Mouse (Mus musculus): ENCODE results near the gene Zcchc14. TPM values are rescaled to one million over a fixed set of nuclear protein-coding genes. Genes with fewer than 3 reads are reported as not detected.

Gene Zcchc14
- polyA plus RNA-seq, 1 experiment from 2014 or later, result 30.5 TPM

DNA sequence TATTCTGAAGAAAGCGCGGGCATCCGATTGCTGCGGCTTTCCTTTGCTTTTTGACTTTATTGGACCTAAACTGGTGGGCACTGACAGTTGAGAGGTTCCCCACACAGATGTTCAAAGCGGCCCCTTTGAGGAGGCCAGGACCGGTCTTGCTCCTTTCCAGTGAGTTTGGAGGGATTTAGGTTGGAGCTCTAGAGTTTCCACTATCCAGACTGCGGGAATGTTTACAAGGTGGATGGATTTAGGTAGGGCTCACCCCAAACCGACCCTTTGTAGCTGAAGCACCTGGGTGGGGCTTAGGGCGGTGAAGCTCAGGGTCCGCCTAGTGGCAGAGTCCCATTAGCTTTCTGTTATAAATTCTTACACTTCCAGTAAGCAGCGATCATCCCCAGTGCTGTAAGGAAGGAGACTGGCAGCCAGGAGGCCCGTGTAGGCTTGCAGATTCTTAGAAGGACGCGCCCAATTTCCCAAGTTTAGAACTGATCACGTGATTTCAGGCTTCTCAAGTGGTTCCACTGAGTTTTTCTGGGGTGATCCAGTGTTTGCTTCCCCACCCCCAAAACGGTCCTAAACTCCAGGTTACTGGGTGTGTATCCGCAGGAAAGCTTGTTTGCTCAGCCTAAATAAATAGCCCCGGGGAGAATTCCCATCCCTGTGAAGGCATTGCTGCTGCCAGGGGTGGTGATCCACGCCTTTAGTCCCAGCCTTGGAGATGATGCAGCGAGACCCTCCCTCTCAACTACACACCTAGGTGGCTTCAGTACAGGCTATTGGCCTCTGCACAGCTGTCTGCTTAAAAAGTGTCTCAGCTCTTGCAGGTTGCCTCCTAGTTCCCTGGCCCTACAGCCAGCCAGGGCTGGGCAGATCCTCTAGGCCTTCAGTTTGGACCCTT lies 61.3 kb downstream of the Zcchc14 start:
- WGBS, result 17% methylated on average over 20 of the region's 20 CpGs

DNA sequence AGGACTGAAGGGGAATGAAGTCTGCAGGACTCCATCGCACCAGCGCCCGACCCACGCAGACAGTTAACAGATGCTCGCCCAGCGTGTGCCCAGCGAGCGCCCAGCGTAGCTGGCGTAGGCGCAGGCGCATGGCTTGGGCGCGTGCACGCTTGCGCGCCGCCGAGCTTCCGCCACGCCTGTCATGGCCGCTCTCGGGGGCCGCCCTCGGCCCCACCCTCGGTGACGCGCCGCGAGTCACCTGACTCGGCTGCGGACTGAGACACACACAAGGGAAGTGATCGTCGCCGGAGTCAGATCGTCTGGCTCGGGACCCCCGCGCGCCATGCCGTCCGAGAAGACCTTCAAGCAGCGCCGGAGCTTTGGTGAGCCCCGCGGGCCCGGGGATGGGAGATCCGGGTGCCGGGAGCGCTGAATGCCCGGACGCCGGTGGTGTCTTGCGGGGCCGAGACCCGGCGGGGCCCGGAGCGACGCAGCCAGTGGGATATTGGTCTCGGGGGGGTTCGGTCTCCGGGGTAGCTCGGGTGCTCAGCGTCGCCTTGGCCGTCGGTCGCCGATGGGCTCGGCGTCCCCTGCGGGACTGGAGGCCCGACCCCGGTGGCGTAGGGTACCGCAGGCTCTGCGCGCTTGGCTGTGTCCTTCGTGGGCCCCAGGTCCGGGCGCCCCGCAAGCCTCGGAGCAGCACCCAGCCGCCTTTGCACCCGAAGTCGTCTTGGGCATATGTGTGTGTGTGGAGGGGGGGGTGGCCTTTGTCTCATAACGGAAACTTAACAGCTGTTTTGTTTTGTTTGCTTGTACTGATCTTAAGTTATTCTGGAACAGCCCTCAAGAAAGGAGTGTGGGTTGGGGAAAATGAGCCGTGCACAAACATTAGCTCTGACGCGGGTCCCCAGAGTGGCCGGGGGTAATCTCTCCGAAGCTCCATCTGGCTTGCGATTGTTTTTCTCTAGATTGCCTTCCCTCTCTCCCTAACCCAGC lies 62.2 kb downstream of the Zcchc14 start, which contains the start of gene Map1lc3b:
Gene Map1lc3b (plus strand): TSS at position 159 of the 975 bp plus-strand sequence.
- Histone ChIP-seq H3K27me3 (0 out of 2 replicates have a peak, but pooled peaks cover 3% of the 10 kb centered on the region), H3K4me1 (peaks cover 29% of the 10 kb centered on the region), H3K9ac (peak within 1 kb of the TSS; percentile 83), H3K27ac (peak within 1 kb of the TSS; percentile 73), H3K9me3 (no peaks in the 10 kb centered on the region), H3K36me3 (replicated peaks) (peaks cover 22% of the 10 kb centered on the region), H3K4me3 (replicated peaks) (peak within 1 kb of the TSS; percentile 95), H3K4me2 (peak within 1 kb of the TSS; percentile 84)
- WGBS, result under 1% methylated on average over 94 of the region's 94 CpGs
- ATAC-seq (ENCODE audit: low FRiP score), result peak; percentile 88

More for the DNA sequence above, 61.3 kb downstream of the Zcchc14 start:
- H3K9ac ChIP-seq, result peak overlapping the region; percentile 83
- H3K4me1 ChIP-seq, result peaks cover 26% of the 10 kb centered on the region
- peak overlapping the region; percentile 84 for H3K4me2 ChIP-seq
- no peaks in the 10 kb centered on the region for H3K9me3 ChIP-seq
- H3K4me3 ChIP-seq (replicated peaks), result peak overlapping the region; percentile 95
- H3K27me3 ChIP-seq, result 0 out of 2 replicates have a peak, but pooled peaks cover 3% of the 10 kb centered on the region
- no peak for ATAC-seq (ENCODE audit: low FRiP score)
- peak overlapping the region; percentile 73; the same call in 1 of the 2 replicates for H3K27ac ChIP-seq
- H3K36me3 ChIP-seq (replicated peaks), result peaks cover 27% of the 10 kb centered on the region

DNA sequence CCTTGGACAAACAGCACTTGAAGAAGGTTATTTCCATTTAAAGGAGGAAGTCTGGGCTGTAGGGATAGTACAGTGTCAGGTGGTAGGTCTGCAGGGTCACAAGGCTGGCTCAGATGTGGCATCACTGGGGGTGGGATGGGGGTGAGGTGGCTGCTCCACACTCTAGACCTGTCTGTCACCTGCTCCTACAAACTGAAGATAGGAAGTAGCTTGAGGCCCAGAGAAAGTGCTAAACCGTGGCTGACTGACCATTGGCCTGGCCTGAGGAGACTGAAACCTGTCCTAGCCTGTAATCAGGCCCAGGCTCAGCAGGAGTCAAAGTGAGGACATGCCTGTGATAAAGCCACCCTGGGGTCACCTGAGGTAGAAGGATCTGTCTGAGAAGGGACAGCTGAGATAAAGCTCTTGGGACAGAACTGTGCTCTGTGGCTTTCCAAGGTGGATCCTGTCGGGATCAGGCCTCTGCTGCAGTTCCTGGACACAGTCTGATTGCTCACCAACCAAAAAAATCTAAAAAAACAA lies 63.4 kb downstream of the Zcchc14 start:
- no peak for ATAC-seq (ENCODE audit: low FRiP score)
- H3K9me3 ChIP-seq, result no peaks in the 10 kb centered on the region
- H3K4me1 ChIP-seq, result peaks cover 34% of the 10 kb centered on the region
- H3K27me3 ChIP-seq, result 0 out of 2 replicates have a peak, but pooled peaks cover 3% of the 10 kb centered on the region
- H3K4me3 ChIP-seq (replicated peaks), result no peak overlapping the region
- 45% methylated on average over 2 of the region's 2 CpGs for WGBS
- peak overlapping the region; percentile 84; the same call in 1 of the 2 replicates for H3K4me2 ChIP-seq
- H3K9ac ChIP-seq, result no peak overlapping the region
- peaks cover 11% of the 10 kb centered on the region for H3K36me3 ChIP-seq (replicated peaks)
- no peak overlapping the region for H3K27ac ChIP-seq

DNA sequence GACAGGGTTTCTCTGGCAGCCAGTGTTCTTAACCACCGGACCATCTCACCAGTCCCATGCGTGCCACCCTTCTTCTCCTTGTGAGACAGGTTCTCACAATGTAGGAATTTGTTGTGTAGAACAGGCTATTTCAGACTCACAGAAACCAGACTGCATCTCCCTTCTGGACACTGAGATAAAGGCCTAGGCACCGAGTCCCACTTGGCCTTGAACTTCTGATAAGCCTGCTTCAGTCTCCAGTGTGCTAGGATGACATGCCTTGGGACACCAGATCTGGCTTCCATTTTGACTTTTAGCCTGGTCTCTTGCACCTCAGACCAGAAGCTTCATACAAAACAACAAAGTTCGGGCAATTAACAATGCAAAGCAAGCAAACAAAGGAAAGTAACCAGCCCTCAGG lies 64.0 kb downstream of the Zcchc14 start:
- 83% methylated on average over 4 of the region's 4 CpGs for WGBS
- Histone ChIP-seq H3K9ac (no peak overlapping the region), H3K4me3 (replicated peaks) (no peak overlapping the region), H3K36me3 (replicated peaks) (peaks cover 6% of the 10 kb centered on the region), H3K9me3 (no peaks in the 10 kb centered on the region), H3K4me2 (no peak overlapping the region), H3K27me3 (0 out of 2 replicates have a peak, but pooled peaks cover 3% of the 10 kb centered on the region), H3K4me1 (peaks cover 34% of the 10 kb centered on the region), H3K27ac (no peak overlapping the region)
- no peak for ATAC-seq (ENCODE audit: low FRiP score)

DNA sequence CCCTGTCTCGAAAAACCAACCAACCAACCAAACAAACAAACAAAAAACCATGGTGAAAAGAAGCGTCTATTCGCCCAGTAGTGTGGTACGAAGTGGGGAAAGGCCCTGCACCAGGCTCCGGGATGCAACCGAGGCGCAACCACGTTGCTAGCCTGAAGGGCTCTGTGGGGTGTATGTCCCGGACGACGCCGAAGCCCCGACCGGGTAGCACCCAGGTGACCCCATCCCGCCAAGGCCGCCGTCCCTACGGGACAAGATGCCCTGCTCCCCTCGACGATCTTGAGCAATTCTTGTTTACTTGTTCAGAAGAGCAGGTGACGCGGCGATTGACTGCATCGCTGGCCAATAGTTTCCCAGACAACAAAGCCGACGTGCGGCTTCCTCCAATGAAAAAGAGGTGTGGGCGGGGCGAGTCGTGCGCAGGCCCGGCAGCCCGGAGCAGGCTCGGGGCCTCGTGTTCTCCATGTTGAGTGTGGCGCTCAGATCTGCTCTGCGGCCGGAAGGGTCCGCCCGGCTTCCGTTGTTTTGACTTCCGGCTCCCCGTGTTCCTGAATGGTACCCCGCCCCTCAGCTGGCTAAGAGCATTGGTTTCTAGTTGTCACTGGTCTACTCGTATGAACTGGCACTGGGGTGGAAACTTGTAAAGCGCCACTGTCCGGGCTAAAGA lies 67.4 kb downstream of the Zcchc14 start:
- Histone ChIP-seq H3K9me3 (no peaks in the 10 kb centered on the region), H3K36me3 (replicated peaks) (no peaks in the 10 kb centered on the region), H3K9ac (peak overlapping the region; percentile 59), H3K4me2 (peak overlapping the region; percentile 71), H3K27ac (no peak overlapping the region), H3K4me3 (replicated peaks) (peak overlapping the region; percentile 61), H3K4me1 (peaks cover 13% of the 10 kb centered on the region), H3K27me3 (0 out of 2 replicates have a peak, but pooled peaks cover 3% of the 10 kb centered on the region)
- peak; percentile 96 for ATAC-seq (ENCODE audit: low FRiP score)
- 1% methylated on average over 47 of the region's 47 CpGs for WGBS

DNA sequence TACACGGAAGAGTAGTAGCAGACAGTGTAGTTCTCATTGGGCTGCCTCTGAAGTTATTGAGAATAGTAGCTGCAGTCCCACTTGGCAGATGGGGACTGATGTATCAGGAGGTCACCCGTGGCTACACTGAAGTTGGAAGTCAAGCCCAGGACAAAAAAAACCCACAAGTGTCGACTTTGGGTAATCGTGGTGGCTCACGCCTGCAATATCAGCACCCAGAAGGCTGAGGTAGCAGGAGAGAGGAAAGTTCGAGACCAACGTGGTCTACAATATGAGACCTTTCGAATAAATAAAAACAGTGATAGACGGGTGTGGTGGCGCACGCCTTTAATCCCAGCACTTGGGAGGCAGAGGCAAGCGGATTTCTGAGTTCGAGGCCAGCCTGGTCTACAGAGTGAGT lies 68.0 kb downstream of the Zcchc14 start:
- Histone ChIP-seq H3K9me3 (no peaks in the 10 kb centered on the region), H3K27ac (no peak overlapping the region), H3K4me2 (peak overlapping the region; percentile 71), H3K36me3 (replicated peaks) (no peaks in the 10 kb centered on the region), H3K27me3 (0 out of 2 replicates have a peak, but pooled peaks cover 3% of the 10 kb centered on the region), H3K9ac (no peak overlapping the region; the same call in 1 of the 2 replicates), H3K4me3 (replicated peaks) (peak overlapping the region; percentile 61), H3K4me1 (peaks cover 10% of the 10 kb centered on the region)
- 48% methylated on average over 13 of the region's 13 CpGs for WGBS
- ATAC-seq (ENCODE audit: low FRiP score), result no peak

DNA sequence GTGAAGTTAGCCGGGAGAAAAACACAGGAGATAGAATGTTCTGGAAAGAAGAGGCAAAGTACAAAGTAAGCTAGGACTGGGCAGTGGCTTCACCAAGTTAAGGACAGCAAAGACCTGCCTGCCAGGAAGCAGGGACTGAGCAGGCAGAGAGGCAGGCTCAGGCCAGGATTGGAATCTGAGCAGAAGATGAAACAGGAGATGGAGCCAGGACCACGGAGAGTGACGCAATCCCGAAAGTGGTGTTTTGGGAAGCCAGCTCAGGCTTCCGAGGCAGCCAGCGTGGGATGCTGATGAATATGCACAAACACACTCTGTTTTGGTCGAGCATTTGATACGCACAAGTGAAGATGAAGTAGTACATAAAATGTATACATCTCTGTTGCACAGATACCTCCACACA lies 69.0 kb downstream of the Zcchc14 start:
- no peak overlapping the region for H3K9ac ChIP-seq
- no peaks in the 10 kb centered on the region for H3K9me3 ChIP-seq
- ATAC-seq (ENCODE audit: low FRiP score), result no peak
- no peaks in the 10 kb centered on the region for H3K36me3 ChIP-seq (replicated peaks)
- 65% methylated on average over 8 of the region's 8 CpGs for WGBS
- no peak overlapping the region for H3K4me3 ChIP-seq (replicated peaks)
- 0 out of 2 replicates have a peak, but pooled peaks cover 3% of the 10 kb centered on the region for H3K27me3 ChIP-seq
- no peak overlapping the region for H3K4me2 ChIP-seq
- H3K27ac ChIP-seq, result no peak overlapping the region
- peaks cover 14% of the 10 kb centered on the region for H3K4me1 ChIP-seq

DNA sequence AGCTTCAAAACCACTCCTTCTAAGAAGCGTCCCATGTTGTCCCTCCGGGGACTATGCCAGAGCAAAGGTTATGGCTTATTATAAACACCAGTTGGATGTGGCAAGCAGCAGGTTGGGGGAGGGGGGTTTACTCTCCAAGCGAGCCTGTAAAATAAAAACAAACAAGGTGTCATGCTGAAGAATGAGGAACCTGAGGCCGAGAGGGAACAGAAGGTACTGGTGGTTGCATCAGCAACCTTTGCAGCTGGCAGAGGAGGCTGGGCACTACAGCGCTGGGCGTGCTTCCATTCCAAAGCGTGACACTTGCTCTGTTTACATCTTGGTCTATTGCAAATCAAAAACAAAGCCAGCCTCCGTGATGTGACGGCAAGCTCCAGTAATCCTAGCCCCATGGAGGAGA lies 72.2 kb downstream of the Zcchc14 start:
- 47% methylated on average over 9 of the region's 9 CpGs for WGBS
- no peak for ATAC-seq (ENCODE audit: low FRiP score)
- Histone ChIP-seq H3K36me3 (replicated peaks) (no peaks in the 10 kb centered on the region), H3K9me3 (no peaks in the 10 kb centered on the region), H3K27ac (no peak overlapping the region), H3K27me3 (no peaks in the 10 kb centered on the region), H3K4me2 (no peak overlapping the region), H3K4me1 (peaks cover 35% of the 10 kb centered on the region), H3K9ac (no peak overlapping the region), H3K4me3 (replicated peaks) (no peak overlapping the region)

DNA sequence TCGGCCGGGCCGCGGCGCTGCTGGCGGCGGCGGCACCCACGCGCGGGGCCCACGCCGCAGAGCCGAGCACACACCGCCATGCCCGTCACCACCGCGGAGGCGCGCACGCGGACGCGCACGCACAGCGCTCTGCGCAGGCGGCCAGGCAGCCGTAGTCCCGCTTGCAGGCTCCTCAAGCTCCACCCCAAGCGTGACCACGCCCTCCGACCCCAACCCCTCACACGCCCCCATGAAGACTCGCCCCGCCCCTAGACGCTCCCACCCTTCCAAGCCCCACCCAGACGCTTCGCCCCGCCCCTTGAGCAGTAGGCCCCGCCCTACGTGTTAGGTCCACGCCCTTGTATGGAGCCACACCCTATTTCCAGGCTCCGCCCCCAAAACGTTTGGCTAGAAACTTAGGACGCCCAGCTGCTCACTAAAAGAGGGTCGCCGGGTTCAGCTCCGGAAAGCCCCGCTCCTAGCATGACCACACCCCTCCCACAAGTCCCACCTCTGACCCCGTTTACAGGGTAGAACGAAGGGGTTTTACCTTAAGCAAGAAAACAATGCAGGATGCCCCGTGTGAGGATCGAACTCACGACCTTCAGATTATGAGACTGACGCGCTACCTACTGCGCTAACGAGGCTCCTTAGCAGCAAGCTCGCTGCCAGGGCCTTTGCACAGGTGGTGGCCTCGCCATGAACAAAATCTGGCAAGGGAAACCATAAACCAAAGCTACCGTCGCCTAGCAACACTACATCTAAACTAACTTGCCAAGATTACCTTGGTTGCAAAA lies 73.8 kb downstream of the Zcchc14 start, which contains the start of gene Fbxo31:
Gene Fbxo31 (minus strand): TSS at position 131 of the 776 bp plus-strand sequence.
- peak within 1 kb of the TSS; percentile 88 for H3K4me3 ChIP-seq (replicated peaks)
- under 1% methylated on average over 62 of the region's 63 CpGs for WGBS
- no peaks in the 10 kb centered on the region for H3K9me3 ChIP-seq
- H3K4me1 ChIP-seq, result peaks cover 30% of the 10 kb centered on the region
- no peaks in the 10 kb centered on the region for H3K27me3 ChIP-seq
- peak within 1 kb of the TSS; percentile 69 for H3K27ac ChIP-seq
- peak within 1 kb of the TSS; percentile 85 for H3K9ac ChIP-seq
- H3K4me2 ChIP-seq, result peak within 1 kb of the TSS; percentile 67
- H3K36me3 ChIP-seq (replicated peaks), result no peaks in the 10 kb centered on the region
- ATAC-seq (ENCODE audit: low FRiP score), result peak; percentile 95

DNA sequence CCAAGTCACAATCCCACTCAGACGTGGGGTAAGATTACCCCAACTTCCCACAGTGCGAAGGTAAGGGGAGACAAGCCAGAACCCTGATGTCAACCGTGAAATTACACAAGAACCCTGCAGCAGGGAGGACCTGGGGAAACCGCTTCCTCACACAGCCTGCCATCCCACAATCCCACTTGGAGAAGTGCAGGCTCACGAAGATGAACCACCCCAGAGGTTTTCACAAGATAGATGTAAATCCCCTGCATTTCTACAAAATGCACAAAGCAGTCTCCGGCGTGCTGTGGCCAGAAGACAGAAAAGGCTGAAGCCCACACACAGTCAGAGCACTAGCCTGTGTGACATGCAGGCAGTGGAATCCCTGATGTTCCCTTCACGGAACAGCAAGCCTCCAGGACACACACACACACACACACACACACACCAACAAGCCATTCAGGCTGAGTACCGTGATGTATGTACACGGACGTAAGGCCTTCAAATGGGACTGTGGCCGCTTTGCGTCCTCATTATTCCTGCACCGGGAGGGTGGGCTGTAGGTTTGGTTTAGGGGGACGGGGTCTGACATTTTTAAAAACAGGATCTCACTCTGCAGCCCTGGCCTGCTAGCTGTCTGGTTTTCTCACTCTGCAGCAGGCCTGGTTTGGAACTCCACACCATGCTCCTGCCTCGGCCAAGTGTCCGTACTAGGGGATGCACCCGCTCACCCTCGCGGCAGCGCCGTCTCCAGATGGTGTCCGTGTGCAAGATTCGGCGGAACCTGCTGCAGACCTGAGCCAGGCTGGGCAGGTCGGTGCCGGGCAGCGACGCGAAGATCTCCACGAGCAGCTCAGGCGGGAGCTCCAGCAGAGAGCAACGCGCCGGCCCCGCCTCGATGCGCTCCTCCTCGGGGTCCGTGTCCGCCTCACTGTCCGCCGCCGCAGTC lies 74.7 kb downstream of the Zcchc14 start:
- Histone ChIP-seq H3K4me1 (peaks cover 30% of the 10 kb centered on the region), H3K4me2 (peak overlapping the region; percentile 67), H3K36me3 (replicated peaks) (no peaks in the 10 kb centered on the region), H3K27me3 (no peaks in the 10 kb centered on the region), H3K9ac (peak overlapping the region; percentile 85), H3K9me3 (no peaks in the 10 kb centered on the region), H3K27ac (peak overlapping the region; percentile 69), H3K4me3 (replicated peaks) (peak overlapping the region; percentile 88)
- WGBS, result 2% methylated on average over 43 of the region's 44 CpGs
- ATAC-seq (ENCODE audit: low FRiP score), result peak; percentile 30; the same call in 1 of the 2 replicates
